Mouse (Mus musculus) urinary bladder, adult 2 months (tissue): ENCODE results near the gene Pfkl. TPM values are rescaled to one million over a fixed set of nuclear protein-coding genes. Genes with fewer than 3 reads are reported as not detected.
"Not testable (repeated sequence)": the region's sequence is repeated elsewhere in the genome, so short reads cannot be mapped to it uniquely, and the experiment has no call there.

Source experiments
- DNase-seq: peaks from one replicate; pipeline ENCODE4 v3.0.0; 2022; ENCODE audit warnings: low spot score
- polyA plus RNA-seq: library from polyadenylated mRNA; depleted of rRNA; stranded (reverse); fragments of >200 nt; gene quantifications from 2 replicates; pipeline ENCODE4 v1.2.3, GENCODE M21; 2012; rRNA removed

Gene Pfkl
- polyA plus RNA-seq, 1 experiment: 55.3 TPM

DNA sequence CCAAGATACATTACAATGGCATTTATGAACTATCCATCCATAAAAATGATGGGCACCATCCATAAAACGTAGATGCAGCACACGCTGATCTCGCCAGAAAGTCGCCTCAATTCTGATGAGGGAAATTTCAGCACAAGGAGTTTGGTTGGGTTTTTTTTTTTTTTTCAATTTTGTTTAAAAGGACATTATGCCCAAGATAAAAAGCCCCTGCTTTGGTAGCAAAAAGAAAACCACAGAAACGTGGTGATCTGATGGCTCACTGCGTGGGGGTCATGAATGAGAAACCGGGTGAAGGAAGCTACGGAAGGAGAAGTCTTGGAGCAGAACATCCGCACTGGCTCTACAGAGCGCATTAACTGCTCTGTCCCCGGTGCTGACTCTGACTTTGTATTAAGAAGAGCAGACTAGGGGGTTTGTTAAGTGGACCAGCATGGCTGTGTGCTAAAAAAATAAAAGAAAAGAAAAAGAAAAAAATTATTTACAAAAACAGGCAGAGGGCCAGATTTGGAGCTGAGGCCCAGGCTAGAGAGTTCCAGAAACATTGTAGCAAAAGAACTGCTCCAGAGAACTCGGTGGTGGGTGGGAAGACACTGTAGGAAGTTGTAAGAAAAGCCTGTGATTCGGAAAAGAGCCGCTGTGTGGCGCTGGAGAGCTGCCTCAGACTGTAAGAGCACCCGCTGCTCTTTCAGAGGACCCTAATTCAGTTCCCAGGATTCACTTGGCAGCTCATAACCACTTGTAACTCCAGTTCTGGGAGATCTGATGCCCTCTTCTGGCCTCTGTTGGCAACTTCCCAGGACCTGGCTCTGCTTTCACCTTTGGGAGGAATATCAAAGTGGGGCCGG lies 38.0 kb downstream of the Pfkl start:
- no peak for DNase-seq

DNA sequence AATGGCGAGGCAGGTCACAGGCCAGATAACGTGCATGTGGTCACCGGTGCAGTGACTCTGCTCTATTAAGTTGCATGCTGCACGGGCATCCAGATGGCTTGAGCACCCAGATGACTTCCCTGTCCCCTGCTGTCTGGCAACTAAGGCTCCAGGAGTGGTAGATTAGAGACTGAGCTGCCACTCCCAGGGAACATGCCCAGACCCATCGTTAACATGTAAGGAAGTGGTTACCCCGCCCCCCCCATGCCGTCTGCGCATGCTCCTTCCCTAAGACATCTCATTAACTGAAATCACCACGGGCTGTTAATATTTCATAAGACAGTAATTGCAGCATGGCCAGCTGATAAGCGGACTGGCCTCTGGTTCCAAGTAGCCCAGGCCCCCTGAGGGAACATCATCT lies 38.7 kb downstream of the Pfkl start:
- DNase-seq: no peak

DNA sequence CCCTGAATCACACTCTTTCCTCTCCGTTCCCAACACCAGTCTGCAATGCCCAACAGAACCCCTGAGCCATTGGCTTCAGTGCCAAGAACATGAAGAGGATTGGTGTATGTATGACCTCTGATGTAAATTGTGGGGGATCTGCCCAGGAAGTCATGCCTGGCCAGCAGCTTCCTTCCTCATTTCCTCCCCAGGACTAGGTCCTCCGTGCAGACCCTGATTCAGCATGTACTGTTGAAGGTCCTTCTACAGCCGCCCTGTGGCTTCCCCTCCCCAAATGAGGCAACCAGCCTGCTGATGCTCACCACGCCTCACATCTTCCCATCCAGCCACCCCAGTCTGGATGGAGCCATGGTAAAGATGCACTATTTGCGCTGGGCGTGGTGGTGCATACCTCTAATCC lies 39.4 kb downstream of the Pfkl start, which contains the start of gene Trpm2:
Gene Trpm2, minus strand, starts transcription at position 83 of the 400 bp plus-strand sequence.
- no peak for DNase-seq

DNA sequence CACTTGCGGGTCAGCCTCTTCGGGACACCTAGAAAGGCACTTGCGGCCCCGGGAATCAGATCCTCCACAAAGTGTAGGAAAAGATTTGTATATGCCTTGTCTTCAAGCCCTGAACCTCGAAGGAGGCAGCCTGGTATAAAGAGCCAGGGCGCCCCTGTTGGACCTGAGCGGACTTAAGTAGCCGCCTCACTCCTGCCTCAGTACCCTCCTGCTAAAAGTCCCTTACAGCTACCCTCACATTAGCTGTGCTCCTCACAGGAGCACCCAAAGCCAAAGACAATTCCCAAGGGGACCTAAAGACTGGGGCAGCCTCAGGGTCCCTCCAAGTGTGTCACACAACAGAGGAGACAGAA lies 39.9 kb downstream of the Pfkl start:
- DNase-seq: no peak

- DNase-seq: no peak
These were observed 40.5 kb downstream of the Pfkl start for GRCm38 (mm10) chr10:77969274-77969972.

- DNase-seq: no peak
These were observed 45.9 kb downstream of the Pfkl start for GRCm38 (mm10) chr10:77963971-77964370.

GRCm38 (mm10) chr10:77962725-77963124 lies 47.2 kb downstream of the Pfkl start:
- DNase-seq: no peak

DNA sequence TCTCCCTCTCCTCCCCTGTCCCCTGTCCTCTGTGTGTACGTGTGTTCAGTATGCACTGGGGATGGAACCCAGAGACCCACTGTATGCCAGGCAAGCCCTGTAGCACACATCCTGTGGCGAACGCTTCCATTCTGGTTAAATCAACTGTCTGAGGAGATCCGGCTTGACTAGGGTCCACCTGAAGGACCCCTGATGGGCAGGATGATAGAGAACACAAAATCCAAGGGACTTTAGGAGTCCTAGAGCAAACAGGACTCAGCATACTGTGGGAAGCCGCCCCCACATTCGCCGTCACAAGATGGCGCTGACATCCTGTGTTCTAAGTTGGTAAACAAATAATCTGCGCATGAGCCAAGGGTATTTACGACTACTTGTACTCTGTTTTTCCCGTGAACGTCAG lies 59.4 kb downstream of the Pfkl start:
- DNase-seq: not testable (repeated sequence)

GRCm38 (mm10) chr10:77939685-77940084 lies 70.2 kb downstream of the Pfkl start:
- DNase-seq: no peak

Other genes with a start within 250 kb of the Pfkl start
- not detected in 2 replicates for gene Gm3238, start 238.8 kb downstream of the Pfkl start, polyA plus RNA-seq
- not detected in 2 replicates for gene Gm7138, start 233.1 kb downstream of the Pfkl start, polyA plus RNA-seq
- gene Gm3250, start 227.5 kb downstream of the Pfkl start, polyA plus RNA-seq: not detected in 2 replicates
- gene Gm7137, start 221.9 kb downstream of the Pfkl start, polyA plus RNA-seq: not detected in 2 replicates
- gene Gm9639, start 215.0 kb downstream of the Pfkl start, polyA plus RNA-seq: not detected in 2 replicates
- not detected in 2 replicates for gene Gm19668, start 210.9 kb downstream of the Pfkl start, polyA plus RNA-seq
- gene Gm9507, start 198.2 kb downstream of the Pfkl start, polyA plus RNA-seq: not detected in 2 replicates
- gene Gm2696, start 195.4 kb downstream of the Pfkl start, polyA plus RNA-seq: 0.12 TPM in 1 of 2 replicates, not detected in the other
- gene Krtap10-4, start 183.0 kb downstream of the Pfkl start, polyA plus RNA-seq: not detected in 2 replicates
- gene Krtap10-10, start 174.1 kb downstream of the Pfkl start, polyA plus RNA-seq: not detected in 2 replicates
- not detected in 2 replicates for gene Gm36176, start 163.3 kb downstream of the Pfkl start, polyA plus RNA-seq
- gene Gm10318, start 157.2 kb downstream of the Pfkl start, polyA plus RNA-seq: not detected in 2 replicates
- gene Gm3285, start 148.1 kb downstream of the Pfkl start, polyA plus RNA-seq: not detected in 2 replicates
- 2.9 and 4.0 TPM in 2 replicates for gene Lrrc3, start 107.5 kb downstream of the Pfkl start, polyA plus RNA-seq
- gene Trpm2, start 39.5 kb downstream of the Pfkl start, polyA plus RNA-seq: 0.90 and 1.5 TPM in 2 replicates
- 26.9 and 27.3 TPM in 2 replicates for gene 1810043G02Rik, start 31.6 kb downstream of the Pfkl start, polyA plus RNA-seq
- 43.8 and 60.7 TPM in 2 replicates for gene Dnmt3l, start 31.9 kb upstream of the Pfkl start, polyA plus RNA-seq
- gene Aire, start 33.5 kb upstream of the Pfkl start, polyA plus RNA-seq: 1.0 and 1.7 TPM in 2 replicates
- 42.6 and 42.8 TPM in 2 replicates for gene Icosl, start 59.2 kb upstream of the Pfkl start, polyA plus RNA-seq
- 76.4 and 90.3 TPM in 2 replicates for gene D10Jhu81e, start 159.7 kb upstream of the Pfkl start, polyA plus RNA-seq
- 9.1 and 9.3 TPM in 2 replicates for gene Pwp2, start 175.1 kb upstream of the Pfkl start, polyA plus RNA-seq
- 38.1 and 41.0 TPM in 2 replicates for gene Trappc10, start 234.6 kb upstream of the Pfkl start, polyA plus RNA-seq